Mouse (Mus musculus): ENCODE results near the gene Dync2h1. TPM values are rescaled to one million over a fixed set of nuclear protein-coding genes. Genes with fewer than 3 reads are reported as not detected.

The Dync2h1 gene
- polyA plus RNA-seq, 1 experiment from 2014 or later = 8.7 TPM

Other genes starting within 250 kb of the Dync2h1 start
- 86.6 and 108 TPM in 2 replicates for gene Dcun1d5, start 74 bp upstream of the Dync2h1 start, polyA plus RNA-seq (2016; fragmentation: Nextera tagmentation; extraction: Ambion mirVana)
- 0.05 TPM in 1 of 2 replicates, not detected in the other for gene Mmp13, start 88.1 kb upstream of the Dync2h1 start, polyA plus RNA-seq (2016; fragmentation: Nextera tagmentation; extraction: Ambion mirVana)
- not detected in 2 replicates for gene Mmp12, start 159.9 kb upstream of the Dync2h1 start, polyA plus RNA-seq (2016; fragmentation: Nextera tagmentation; extraction: Ambion mirVana)
- not detected in 2 replicates for gene Mmp1b, start 203.6 kb upstream of the Dync2h1 start, polyA plus RNA-seq (2016; fragmentation: Nextera tagmentation; extraction: Ambion mirVana)

All from heart, embryonic 10.5 days (tissue).